Mouse (Mus musculus) erythroblast, embryonic 14.5 days (primary cell): ENCODE measurements at regions not wholly inside any gene's neighbourhood (a gene's known extent, or its start where the extent isn't known, plus 50 kb on each side); places are given as distances from the start of the nearest gene placed in this dataset.

Source experiments
- H3K27me3 ChIP-seq: 2 replicates; pipeline ENCODE4 v1.6.1; 2012; ENCODE audit warnings: inconsistent platforms; ENCODE audit not compliant: control insufficient read depth
- H3K36me3 ChIP-seq: 2 replicates; pipeline ENCODE4 v1.6.1; 2012; ENCODE audit warnings: mild to moderate bottlenecking, inconsistent platforms; ENCODE audit not compliant: control insufficient read depth
- H3K4me1 ChIP-seq: 2 replicates; pipeline ENCODE4 v1.6.1; 2012; ENCODE audit warnings: inconsistent platforms; ENCODE audit not compliant: control insufficient read depth
- H3K4me3 ChIP-seq: replicated peaks from 2 replicates; pipeline ENCODE3; 2012; ENCODE audit warnings: moderate library complexity, mild to moderate bottlenecking, inconsistent platforms
- H3K9me3 ChIP-seq: 2 replicates; pipeline ENCODE4 v1.6.1; 2012; ENCODE audit warnings: low read length, inconsistent platforms, mixed read lengths; ENCODE audit not compliant: control insufficient read depth
- GATA1 ChIP-seq: IDR thresholded peaks from 2 replicates; pipeline ENCODE4 v1.6.1; 2012; ENCODE audit warnings: low read length, inconsistent platforms, mixed read lengths
- TAL1 ChIP-seq: IDR thresholded peaks from 3 replicates; pipeline ENCODE4 v1.6.1; 2012; ENCODE audit warnings: low read length, inconsistent platforms, mixed read lengths

- no peaks in the 10 kb centered on the region; the same call in 1 of the 2 replicates for H3K27me3 ChIP-seq
- H3K4me1 ChIP-seq, result no peaks in the 10 kb centered on the region
- no peak overlapping the region for H3K4me3 ChIP-seq
- no peak for TF ChIP-seq GATA1
- TF ChIP-seq TAL1, result no peak
- no peaks in the 10 kb centered on the region for H3K9me3 ChIP-seq
- no peaks in the 10 kb centered on the region for H3K36me3 ChIP-seq
Observed at GRCm38 (mm10) chr1:73368222-73368621, 352.5 kb upstream of the Tnp1 start.

- H3K4me1 ChIP-seq, result no peaks in the 10 kb centered on the region; the same call in 1 of the 2 replicates
- no peaks in the 10 kb centered on the region for H3K36me3 ChIP-seq
- H3K27me3 ChIP-seq, result no peaks in the 10 kb centered on the region; the same call in 1 of the 2 replicates
- H3K4me3 ChIP-seq, result no peak overlapping the region
- TF ChIP-seq TAL1, result no peak
- H3K9me3 ChIP-seq, result no peaks in the 10 kb centered on the region
Observed at GRCm38 (mm10) chr1:73365842-73366241, 350.1 kb upstream of the Tnp1 start.

GRCm38 (mm10) chr1:73364300-73364683, 348.6 kb upstream of the Tnp1 start:
- no peaks in the 10 kb centered on the region; the same call in 1 of the 2 replicates for H3K27me3 ChIP-seq
- H3K4me3 ChIP-seq, result no peak overlapping the region
- no peak for TF ChIP-seq GATA1
- TF ChIP-seq TAL1, result no peak
- no peaks in the 10 kb centered on the region for H3K36me3 ChIP-seq
- H3K4me1 ChIP-seq, result no peaks in the 10 kb centered on the region; the same call in 1 of the 2 replicates
- H3K9me3 ChIP-seq, result no peaks in the 10 kb centered on the region

DNA sequence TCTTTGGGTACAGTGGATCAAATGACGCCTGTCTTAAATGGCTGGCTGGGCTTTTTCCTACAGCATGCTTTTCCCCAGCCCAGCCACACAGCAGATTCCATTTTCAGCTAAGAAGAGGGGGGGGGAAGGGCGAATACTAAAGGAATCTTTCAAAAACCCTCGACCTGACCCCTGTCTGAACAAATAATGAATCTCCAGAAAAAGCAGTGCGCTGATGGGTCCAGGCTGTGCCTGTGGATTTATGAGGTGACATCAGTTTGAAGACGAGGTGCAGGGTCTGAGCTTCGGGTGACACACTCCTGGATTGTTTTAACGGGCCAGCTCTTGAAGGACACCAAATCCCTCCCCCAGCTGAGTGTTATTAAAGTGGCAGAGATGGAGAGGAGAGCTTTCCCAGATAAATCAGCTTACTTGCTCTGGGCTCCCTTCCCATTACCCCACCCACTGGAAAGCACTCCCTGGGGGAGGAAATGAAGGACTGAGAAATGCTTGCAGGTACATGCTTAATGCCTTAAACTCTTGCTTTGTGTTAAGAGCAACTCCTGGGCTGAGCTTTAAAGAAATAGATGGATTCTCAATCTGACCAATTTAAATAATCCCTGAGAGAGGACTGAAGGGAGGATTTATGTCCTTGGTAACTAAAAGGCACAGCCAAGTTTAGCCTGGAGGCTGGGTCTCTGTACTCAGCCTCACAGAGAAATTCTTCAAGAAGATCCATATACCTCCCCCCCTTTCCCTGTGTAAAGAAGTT, 348.0 kb upstream of the Tnp1 start:
- no peaks in the 10 kb centered on the region for H3K9me3 ChIP-seq
- H3K4me3 ChIP-seq, result no peak overlapping the region
- TF ChIP-seq GATA1, result no peak
- no peak for TF ChIP-seq TAL1
- no peaks in the 10 kb centered on the region for H3K36me3 ChIP-seq
- no peaks in the 10 kb centered on the region; the same call in 1 of the 2 replicates for H3K4me1 ChIP-seq
- no peaks in the 10 kb centered on the region; the same call in 1 of the 2 replicates for H3K27me3 ChIP-seq

DNA sequence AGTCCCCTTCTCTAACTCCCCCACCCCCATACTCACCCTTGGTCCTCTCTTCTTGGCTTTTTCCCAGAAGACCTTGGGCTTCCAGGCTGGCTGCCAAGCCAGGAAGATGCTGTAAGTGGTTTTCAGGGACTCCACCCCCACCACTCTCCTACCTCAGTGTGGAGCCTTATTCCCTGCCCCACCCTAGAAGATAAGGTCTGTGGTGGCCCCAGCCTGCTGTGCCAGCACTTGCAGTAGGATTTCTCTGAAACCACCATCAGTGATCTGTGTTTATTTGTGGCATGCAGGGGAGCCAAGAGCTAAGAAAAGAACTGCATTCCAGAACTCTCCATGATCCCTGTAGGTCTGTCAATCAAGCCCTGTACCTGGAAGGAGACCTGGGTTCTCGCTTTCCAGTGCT, 346.4 kb upstream of the Tnp1 start:
- Histone ChIP-seq H3K4me1 (no peaks in the 10 kb centered on the region; the same call in 1 of the 2 replicates), H3K9me3 (no peaks in the 10 kb centered on the region), H3K27me3 (no peaks in the 10 kb centered on the region; the same call in 1 of the 2 replicates), H3K4me3 (no peak overlapping the region), H3K36me3 (no peaks in the 10 kb centered on the region)
- TF ChIP-seq GATA1 (no peak), TAL1 (no peak)

GRCm38 (mm10) chr1:73361300-73361699, 345.6 kb upstream of the Tnp1 start:
- Histone ChIP-seq H3K4me3 (no peak overlapping the region), H3K9me3 (no peaks in the 10 kb centered on the region), H3K4me1 (no peaks in the 10 kb centered on the region; the same call in 1 of the 2 replicates), H3K36me3 (no peaks in the 10 kb centered on the region), H3K27me3 (no peaks in the 10 kb centered on the region; the same call in 1 of the 2 replicates)
- no peak for TF ChIP-seq TAL1
- no peak for TF ChIP-seq GATA1

DNA sequence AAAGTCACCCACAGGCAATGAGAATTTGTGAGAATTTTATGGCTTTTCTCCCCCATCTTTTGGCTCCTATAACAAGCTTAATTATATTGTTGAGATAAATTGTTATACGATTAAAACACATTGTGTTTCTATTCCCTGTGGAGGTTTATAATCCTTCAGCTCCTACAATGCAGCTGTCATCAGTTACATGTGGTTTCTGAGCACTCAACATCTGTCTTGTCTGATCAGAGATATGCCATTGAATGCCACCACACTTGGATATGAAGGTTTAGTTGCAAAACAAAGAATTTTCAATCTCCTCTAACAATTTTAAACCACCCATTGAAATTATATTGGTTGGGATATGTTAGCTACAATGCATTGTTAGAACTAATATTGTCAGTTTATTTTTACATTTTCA, 338.7 kb upstream of the Tnp1 start:
- no peaks in the 10 kb centered on the region for H3K4me1 ChIP-seq
- H3K4me3 ChIP-seq, result no peak overlapping the region
- no peaks in the 10 kb centered on the region; the same call in 1 of the 2 replicates for H3K27me3 ChIP-seq
- H3K9me3 ChIP-seq, result no peaks in the 10 kb centered on the region
- no peaks in the 10 kb centered on the region for H3K36me3 ChIP-seq
- no peak for TF ChIP-seq TAL1
- no peak for TF ChIP-seq GATA1

- TF ChIP-seq GATA1, result no peak
- TF ChIP-seq TAL1, result no peak
- Histone ChIP-seq H3K36me3 (no peaks in the 10 kb centered on the region), H3K4me3 (no peak overlapping the region), H3K27me3 (no peaks in the 10 kb centered on the region; the same call in 1 of the 2 replicates), H3K4me1 (no peaks in the 10 kb centered on the region), H3K9me3 (no peaks in the 10 kb centered on the region)
Observed at GRCm38 (mm10) chr1:73348476-73348875, 332.8 kb upstream of the Tnp1 start.

DNA sequence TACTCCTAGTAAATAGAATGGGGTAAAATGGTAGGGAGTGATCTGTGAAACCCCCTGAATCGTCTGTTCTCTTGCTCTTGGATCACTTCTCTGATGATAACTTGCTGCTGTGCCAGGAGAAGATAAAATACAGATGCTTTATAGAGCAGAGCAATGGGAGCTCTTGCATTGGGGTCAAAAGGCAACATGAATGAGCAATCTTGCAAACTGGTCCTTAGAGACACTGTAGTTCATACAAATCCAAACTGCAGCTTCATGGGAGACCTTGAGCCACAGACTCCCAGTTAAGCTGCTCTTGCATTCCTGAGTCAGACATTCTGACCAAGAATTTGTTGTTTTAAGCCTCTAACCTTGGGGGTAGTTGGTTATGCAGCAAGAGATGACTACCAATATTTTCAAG, 328.9 kb upstream of the Tnp1 start:
- H3K36me3 ChIP-seq, result no peaks in the 10 kb centered on the region
- no peaks in the 10 kb centered on the region for H3K4me1 ChIP-seq
- H3K27me3 ChIP-seq, result peaks cover 4% of the 10 kb centered on the region; the same call in 1 of the 2 replicates
- TF ChIP-seq TAL1 (no peak), GATA1 (no peak)
- H3K4me3 ChIP-seq, result no peak overlapping the region
- no peaks in the 10 kb centered on the region for H3K9me3 ChIP-seq
